Mouse (Mus musculus): ENCODE measurements around the gene Rnf227. TPM values are rescaled to one million over a fixed set of nuclear protein-coding genes. Genes with fewer than 3 reads are reported as not detected.

Rnf227 gene
- polyA plus RNA-seq, 2 experiments = 12.2 to 13.6 TPM

- Histone ChIP-seq H3K9me3 (ENCODE audit: control insufficient read depth, low read length) (no peaks in the 10 kb centered on the region), H3K27ac (replicated peaks; ENCODE audit: low read depth, low read length) (no peak overlapping the region), H3K4me3 (replicated peaks; ENCODE audit: low read length) (no peak overlapping the region), H3K27me3 (ENCODE audit: control insufficient read depth, insufficient read depth, low read length) (no peaks in the 10 kb centered on the region), H3K4me2 (replicated peaks; ENCODE audit: low read depth, low read length, severe bottlenecking) (no peak overlapping the region), H3K36me3 (ENCODE audit: control insufficient read depth, insufficient read depth, low read length) (peaks cover 84% of the 10 kb centered on the region), H3K4me1 (ENCODE audit: control insufficient read depth, insufficient read depth, low read length) (no peaks in the 10 kb centered on the region), H3K9ac (ENCODE audit: low read depth, low read length, severe bottlenecking) (no peak overlapping the region)
- 90% methylated on average over 26 of the region's 26 CpGs for WGBS
- no peak for ATAC-seq (ENCODE audit: low FRiP score, low read depth)
- DNase-seq (ENCODE audit: low spot score) = no peak
- TF ChIP-seq POLR2A (IDR thresholded peaks at IDR 0.05; ENCODE audit: borderline replicate concordance, extremely low read depth, insufficient read depth, insufficient read length) = no peak
Observed at GRCm38 (mm10) chr11:69346441-69346840, 6.2 kb downstream of the Rnf227 start.

DNA sequence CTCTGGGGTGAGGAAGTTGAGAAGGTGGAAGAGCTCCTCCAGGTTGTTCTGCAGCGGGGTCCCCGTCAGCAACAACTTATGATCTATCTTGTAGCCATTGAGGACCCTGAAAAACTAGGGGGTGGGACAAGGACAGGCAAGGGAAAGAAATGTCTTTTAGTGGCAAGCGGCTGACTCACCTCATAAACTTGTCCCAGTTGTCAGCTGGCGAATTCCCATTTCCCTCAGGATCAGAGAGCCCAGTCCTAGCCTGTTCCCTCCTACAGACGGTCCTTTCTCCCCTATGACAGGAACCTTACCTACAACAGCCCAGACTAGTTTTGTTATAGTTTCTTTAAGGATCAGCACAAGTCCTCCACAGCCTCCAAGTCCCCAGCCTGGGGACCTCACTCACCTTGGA, 16.3 kb downstream of the Rnf227 start:
- peaks cover 100% of the 10 kb centered on the region for H3K36me3 ChIP-seq (ENCODE audit: control insufficient read depth, insufficient read depth, low read length)

DNA sequence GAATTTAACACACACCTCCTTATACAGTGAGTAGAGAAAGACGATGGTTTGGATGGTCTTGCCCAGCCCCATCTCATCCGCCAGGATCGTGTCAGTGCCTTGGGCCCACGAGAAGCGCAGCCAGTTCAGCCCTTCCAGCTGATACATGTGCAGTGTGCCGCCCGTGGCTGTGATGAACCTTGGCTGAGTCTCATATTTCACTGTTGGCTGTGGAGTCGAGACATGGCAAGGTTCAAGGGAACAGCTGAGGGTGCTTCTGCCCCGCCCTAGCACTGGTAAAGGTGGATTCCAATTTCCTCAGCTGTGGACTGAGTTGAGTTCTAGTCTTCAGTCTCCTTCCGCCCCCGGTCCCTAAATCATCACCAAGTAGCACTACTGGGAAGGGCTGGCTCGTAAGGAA, 17.4 kb downstream of the Rnf227 start:
- Histone ChIP-seq H3K36me3 (ENCODE audit: control insufficient read depth, insufficient read depth, low read length) (peaks cover 100% of the 10 kb centered on the region), H3K4me1 (ENCODE audit: control insufficient read depth, insufficient read depth, low read length) (peaks cover 3% of the 10 kb centered on the region; the same call in 1 of the 2 replicates), H3K4me3 (replicated peaks; ENCODE audit: low read length) (no peak overlapping the region), H3K27ac (replicated peaks; ENCODE audit: low read depth, low read length) (no peak overlapping the region), H3K9ac (ENCODE audit: low read depth, low read length, severe bottlenecking) (no peak overlapping the region), H3K27me3 (ENCODE audit: control insufficient read depth, insufficient read depth, low read length) (no peaks in the 10 kb centered on the region), H3K9me3 (ENCODE audit: control insufficient read depth, low read length) (no peaks in the 10 kb centered on the region), H3K4me2 (replicated peaks; ENCODE audit: low read depth, low read length, severe bottlenecking) (no peak overlapping the region)
- WGBS = 77% methylated on average over 12 of the region's 12 CpGs
- DNase-seq (ENCODE audit: low spot score) (no peak), ATAC-seq (ENCODE audit: low FRiP score, low read depth) (0 out of 2 replicates have a peak, but pooled peaks have one; percentile 21)
- TF ChIP-seq POLR2A (IDR thresholded peaks at IDR 0.05; ENCODE audit: borderline replicate concordance, extremely low read depth, insufficient read depth, insufficient read length) = no peak

More for the DNA sequence above, 16.3 kb downstream of the Rnf227 start:
- H3K4me3 ChIP-seq (replicated peaks; ENCODE audit: low read length) = no peak overlapping the region
- 70% methylated on average over 5 of the region's 5 CpGs for WGBS
- no peak overlapping the region for H3K27ac ChIP-seq (replicated peaks; ENCODE audit: low read depth, low read length)
- no peak overlapping the region for H3K4me2 ChIP-seq (replicated peaks; ENCODE audit: low read depth, low read length, severe bottlenecking)
- DNase-seq (ENCODE audit: low spot score) (no peak), ATAC-seq (ENCODE audit: low FRiP score, low read depth) (no peak)
- no peaks in the 10 kb centered on the region for H3K9me3 ChIP-seq (ENCODE audit: control insufficient read depth, low read length)
- no peak for TF ChIP-seq POLR2A (IDR thresholded peaks at IDR 0.05; ENCODE audit: borderline replicate concordance, extremely low read depth, insufficient read depth, insufficient read length)
- H3K27me3 ChIP-seq (ENCODE audit: control insufficient read depth, insufficient read depth, low read length) = no peaks in the 10 kb centered on the region
- no peaks in the 10 kb centered on the region for H3K4me1 ChIP-seq (ENCODE audit: control insufficient read depth, insufficient read depth, low read length)
- H3K9ac ChIP-seq (ENCODE audit: low read depth, low read length, severe bottlenecking) = no peak overlapping the region

- 46% methylated on average over 7 of the region's 7 CpGs for WGBS
- Histone ChIP-seq H3K36me3 (ENCODE audit: control insufficient read depth, insufficient read depth, low read length) (peaks cover 75% of the 10 kb centered on the region), H3K4me3 (replicated peaks; ENCODE audit: low read length) (no peak overlapping the region), H3K4me2 (replicated peaks; ENCODE audit: low read depth, low read length, severe bottlenecking) (no peak overlapping the region), H3K9ac (ENCODE audit: low read depth, low read length, severe bottlenecking) (no peak overlapping the region), H3K4me1 (ENCODE audit: control insufficient read depth, insufficient read depth, low read length) (peaks cover 31% of the 10 kb centered on the region), H3K27ac (replicated peaks; ENCODE audit: low read depth, low read length) (no peak overlapping the region), H3K9me3 (ENCODE audit: control insufficient read depth, low read length) (no peaks in the 10 kb centered on the region), H3K27me3 (ENCODE audit: control insufficient read depth, insufficient read depth, low read length) (no peaks in the 10 kb centered on the region)
- DNase-seq (ENCODE audit: low spot score) = no peak
- no peak for ATAC-seq (ENCODE audit: low FRiP score, low read depth)
- TF ChIP-seq POLR2A (IDR thresholded peaks at IDR 0.05; ENCODE audit: borderline replicate concordance, extremely low read depth, insufficient read depth, insufficient read length) = no peak
Observed at GRCm38 (mm10) chr11:69362021-69362420, 21.8 kb downstream of the Rnf227 start.

GRCm38 (mm10) chr11:69362479-69362878, 22.2 kb downstream of the Rnf227 start:
- Histone ChIP-seq H3K9me3 (ENCODE audit: control insufficient read depth, low read length) (no peaks in the 10 kb centered on the region), H3K27me3 (ENCODE audit: control insufficient read depth, insufficient read depth, low read length) (no peaks in the 10 kb centered on the region), H3K9ac (ENCODE audit: low read depth, low read length, severe bottlenecking) (no peak overlapping the region), H3K4me2 (replicated peaks; ENCODE audit: low read depth, low read length, severe bottlenecking) (no peak overlapping the region), H3K27ac (replicated peaks; ENCODE audit: low read depth, low read length) (no peak overlapping the region), H3K36me3 (ENCODE audit: control insufficient read depth, insufficient read depth, low read length) (peaks cover 70% of the 10 kb centered on the region), H3K4me1 (ENCODE audit: control insufficient read depth, insufficient read depth, low read length) (peaks cover 31% of the 10 kb centered on the region), H3K4me3 (replicated peaks; ENCODE audit: low read length) (no peak overlapping the region)
- 41% methylated on average over 2 of the region's 2 CpGs for WGBS
- ATAC-seq (ENCODE audit: low FRiP score, low read depth) (no peak), DNase-seq (ENCODE audit: low spot score) (peak; percentile 48)
- no peak for TF ChIP-seq POLR2A (IDR thresholded peaks at IDR 0.05; ENCODE audit: borderline replicate concordance, extremely low read depth, insufficient read depth, insufficient read length)

DNA sequence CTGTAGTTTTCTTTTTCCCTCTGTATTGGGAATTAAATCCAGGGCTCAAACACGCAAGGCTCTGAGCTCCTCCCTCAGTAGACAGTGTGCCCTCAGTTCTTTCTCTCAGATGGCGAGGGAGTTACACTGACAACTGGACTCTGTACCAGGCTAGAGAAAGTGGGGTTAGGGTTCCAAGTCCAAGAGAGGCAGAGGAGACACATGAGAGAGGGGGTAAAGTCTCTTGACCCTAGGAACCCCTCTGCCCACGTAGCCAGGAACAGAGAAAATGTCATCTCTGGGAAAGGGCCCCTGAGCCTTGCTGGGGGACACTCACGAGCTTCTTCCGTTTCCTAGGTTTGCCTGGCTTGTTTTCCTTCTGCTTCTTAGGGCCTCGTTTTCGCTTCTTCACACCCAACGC, 24.1 kb downstream of the Rnf227 start:
- DNase-seq (ENCODE audit: low spot score) = no peak
- H3K27me3 ChIP-seq (ENCODE audit: control insufficient read depth, insufficient read depth, low read length) = no peaks in the 10 kb centered on the region
- H3K9ac ChIP-seq (ENCODE audit: low read depth, low read length, severe bottlenecking) = no peak overlapping the region
- peak overlapping the region; percentile 94; the same call in 1 of the 2 replicates for H3K4me3 ChIP-seq (replicated peaks; ENCODE audit: low read length)
- H3K4me2 ChIP-seq (replicated peaks; ENCODE audit: low read depth, low read length, severe bottlenecking) = peak overlapping the region; percentile 94
- TF ChIP-seq POLR2A (IDR thresholded peaks at IDR 0.05; ENCODE audit: borderline replicate concordance, extremely low read depth, insufficient read depth, insufficient read length) = no peak
- H3K36me3 ChIP-seq (ENCODE audit: control insufficient read depth, insufficient read depth, low read length) = peaks cover 51% of the 10 kb centered on the region
- ATAC-seq (ENCODE audit: low FRiP score, low read depth) = no peak
- peaks cover 31% of the 10 kb centered on the region for H3K4me1 ChIP-seq (ENCODE audit: control insufficient read depth, insufficient read depth, low read length)
- peak overlapping the region; percentile 94 for H3K27ac ChIP-seq (replicated peaks; ENCODE audit: low read depth, low read length)
- WGBS = 48% methylated on average over 8 of the region's 8 CpGs
- H3K9me3 ChIP-seq (ENCODE audit: control insufficient read depth, low read length) = no peaks in the 10 kb centered on the region
